Mouse (Mus musculus) ES-Bruce4 (cell line): Measurements from ENCODE around the gene Adprhl2.

Experiments
- CTCF ChIP-seq: IDR thresholded peaks from one replicate; pipeline ENCODE4 v1.8.1; 2011; ENCODE audit warnings: low read depth, low read length
- EP300 ChIP-seq: IDR thresholded peaks from 2 replicates; pipeline ENCODE4 v1.6.1; 2011; ENCODE audit warnings: low read depth, low read length; ENCODE audit not compliant: insufficient read depth
- POLR2A ChIP-seq: IDR thresholded peaks from one replicate; pipeline ENCODE4 v1.8.1; 2011; ENCODE audit warnings: low read length; ENCODE audit not compliant: insufficient read depth

DNA sequence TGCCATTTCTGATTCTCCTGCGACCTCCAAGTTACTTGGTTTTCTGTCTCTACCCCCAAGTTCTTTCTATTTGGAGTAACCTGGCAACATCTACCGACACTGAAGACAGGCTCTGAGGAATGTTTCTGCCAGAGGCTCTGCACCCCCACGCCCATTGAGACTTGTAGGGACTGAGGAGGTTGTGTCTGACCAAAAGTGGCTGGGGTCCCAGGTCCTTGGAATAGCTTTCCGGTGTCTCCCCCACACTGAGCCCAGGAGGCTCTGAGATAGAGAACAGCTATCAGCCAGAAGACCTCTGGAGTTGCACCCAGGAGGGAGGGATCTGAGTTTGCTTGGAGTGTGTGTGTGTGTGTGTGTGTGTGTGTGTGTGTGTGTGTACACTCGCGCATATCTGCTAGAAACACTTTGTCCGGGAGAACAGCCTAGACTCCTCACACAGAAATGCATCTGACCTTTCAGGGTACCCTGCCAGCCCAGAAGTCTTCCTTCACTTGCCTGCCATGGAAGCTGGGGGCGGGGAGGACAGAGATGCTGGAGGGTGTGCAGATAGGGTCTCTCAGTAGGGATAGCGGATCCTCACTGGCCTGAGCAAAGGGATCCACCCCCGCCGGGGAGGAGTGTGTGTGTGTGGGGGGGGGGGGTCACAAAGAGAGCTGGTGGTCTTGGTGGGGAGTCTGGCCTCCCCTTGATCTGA, 34.1 kb downstream of the Adprhl2 start:
- no peak for TF ChIP-seq POLR2A
- no peak for TF ChIP-seq CTCF
- TF ChIP-seq EP300 = no peak
